In genomic region chr9:121371946-121372646, GRCm38 (mm10) we compare ENCODE assay signal across 8 mouse cellular contexts.
DNase-seq lines count a peak whose midpoint lies in the region; ATAC-seq and TF ChIP-seq lines count a peak whose summit lies in the region.

No protein-coding gene starts in this region.

- peak overlapping the region; percentile 63 for H3K4me2 ChIP-seq in heart, postnatal 0 days (ENCODE audit: low read depth, low read length)

- H3K27me3 ChIP-seq in liver, adult 2 months (ENCODE audit: control insufficient read depth, insufficient read depth, low read length) = no peaks in the 10 kb centered on the region
- no peaks in the 10 kb centered on the region for H3K27me3 ChIP-seq in heart, postnatal 0 days (ENCODE audit: control insufficient read depth, insufficient read depth, low read length)

- H3K9me3 ChIP-seq in heart, postnatal 0 days (replicated peaks; ENCODE audit: control insufficient read depth, low read length) = no peaks in the 10 kb centered on the region

- peak overlapping the region; percentile 24 for H3K27ac ChIP-seq in liver, adult 2 months (replicated peaks; ENCODE audit: insufficient read depth, low read depth, low read length)
- peak overlapping the region; percentile 94 for H3K27ac ChIP-seq in heart, postnatal 0 days (ENCODE audit: low read depth)

- peaks cover 14% of the 10 kb centered on the region; the same call in 1 of the 2 replicates for H3K79me2 ChIP-seq in liver, adult 2 months (ENCODE audit: control insufficient read depth, insufficient read depth, low read length)

- no peak; the same call in 1 of the 2 replicates for TF ChIP-seq EP300 in heart, postnatal 0 days (IDR thresholded peaks at IDR 0.05; ENCODE audit: low read depth)

- no peak overlapping the region; the same call in 1 of the 2 replicates for H3K4me3 ChIP-seq in liver, adult 2 months (ENCODE audit: insufficient read depth, low read depth, low read length)
- peak overlapping the region; percentile 35 for H3K4me3 ChIP-seq in heart, postnatal 0 days (ENCODE audit: low read depth, low read length)

- H3K9ac ChIP-seq in liver, adult 2 months (ENCODE audit: low read depth, low read length) = peak overlapping the region; percentile 12
- H3K9ac ChIP-seq in heart, postnatal 0 days (replicated peaks; ENCODE audit: low read depth, low read length) = 0 out of 2 replicates have a peak overlapping the region, but pooled peaks have one; percentile 32

- no peak for TF ChIP-seq POLR2A in liver, adult 2 months (IDR thresholded peaks at IDR 0.05; ENCODE audit: extremely low read depth, insufficient read depth, low read length)
- TF ChIP-seq POLR2A in brain, embryonic 14.5 days (IDR thresholded peaks at IDR 0.05; ENCODE audit: borderline replicate concordance, extremely low read depth, insufficient read depth, insufficient read length, poor library complexity, severe bottlenecking) = no peak

- peak; percentile 54 for ATAC-seq in heart, postnatal 0 days (ENCODE audit: insufficient read depth, low read depth)
- ATAC-seq in megakaryocyte progenitor cell, adult 5-6 weeks (replicated peaks; ENCODE audit: poor library complexity) = peak; percentile 11; the same call in 1 of the 2 replicates

- no peak for DNase-seq in liver, adult 2 months (ENCODE audit: extremely low read depth, low read depth, low spot score)
- DNase-seq in liver = no peak
- peak; percentile 78 for DNase-seq in brain, embryonic 14.5 days (ENCODE audit: low read depth)
- no peak for DNase-seq in heart, postnatal 0 days (ENCODE audit: low spot score)
- no peak for DNase-seq in ovary, adult 18-20 months (ENCODE audit: low spot score)
- no peak for DNase-seq in layer of hippocampus, adult 18-20 months (ENCODE audit: low spot score in 2 of 2)
- DNase-seq in frontal cortex, postnatal 10 days (ENCODE audit: low spot score in 2 of 2) = no peak

- H3K4me1 ChIP-seq in liver, adult 2 months (ENCODE audit: control insufficient read depth, insufficient read depth, low read length) = peaks cover 29% of the 10 kb centered on the region
- peaks cover 46% of the 10 kb centered on the region for H3K4me1 ChIP-seq in heart, postnatal 0 days (ENCODE audit: control insufficient read depth, insufficient read depth)

- no peak for TF ChIP-seq CTCF in liver, adult 2 months (IDR thresholded peaks at IDR 0.05; ENCODE audit: low read depth, low read length)
- TF ChIP-seq CTCF in brain, embryonic 14.5 days (IDR thresholded peaks at IDR 0.05; ENCODE audit: borderline replicate concordance, extremely low read depth, insufficient read depth, insufficient read length) = no peak
- TF ChIP-seq CTCF in heart, postnatal 0 days (IDR thresholded peaks at IDR 0.05; ENCODE audit: low read depth) = no peak

- H3K36me3 ChIP-seq in liver, adult 2 months (ENCODE audit: control insufficient read depth, insufficient read depth, low read length) = no peaks in the 10 kb centered on the region
- H3K36me3 ChIP-seq in heart, postnatal 0 days (replicated peaks; ENCODE audit: control insufficient read depth, insufficient read depth, low read length) = no peaks in the 10 kb centered on the region; the same call in 1 of the 2 replicates

- 45% methylated on average over 11 of the region's 13 CpGs for WGBS in liver, adult 2 months
- WGBS in heart, postnatal 0 days = 10% methylated on average over 11 of the region's 13 CpGs
